Mouse (Mus musculus) hindbrain, embryonic 16.5 days (tissue): ENCODE data around the gene C1qtnf6. TPM values are rescaled to one million over a fixed set of nuclear protein-coding genes. Genes with fewer than 3 reads are reported as not detected.

Experiments used
- ATAC-seq: fragments of 200-750 bp; cut with Nextera tagmentation; 2 replicates; pipeline ENCODE4 v1.8.0; 2017; ENCODE audit warnings: moderate TSS enrichment, moderate library complexity
- H3K27ac ChIP-seq: fragments of 300-500 bp; sonication (generic); 2 replicates; pipeline ENCODE4 v1.5.1; 2014; ENCODE audit warnings: low read depth, mild to moderate bottlenecking, control low read depth, low read length, moderate library complexity
- H3K27me3 ChIP-seq: fragments of 300-500 bp; sonication (generic); replicated peaks from 2 replicates; pipeline ENCODE4 v1.6.1; 2014; ENCODE audit warnings: low read length; ENCODE audit not compliant: control insufficient read depth, insufficient read depth
- H3K36me3 ChIP-seq: fragments of 300-500 bp; sonication (generic); 2 replicates; pipeline ENCODE4 v1.6.1; 2014; ENCODE audit warnings: mild to moderate bottlenecking, low read length, moderate library complexity, mixed read lengths; ENCODE audit not compliant: control insufficient read depth, insufficient read depth
- H3K4me1 ChIP-seq: fragments of 300-500 bp; sonication (generic); 2 replicates; pipeline ENCODE4 v1.6.1; 2014; ENCODE audit warnings: low read depth, low read length; ENCODE audit not compliant: control insufficient read depth, insufficient read depth
- H3K4me2 ChIP-seq: fragments of 300-500 bp; sonication (generic); 2 replicates; pipeline ENCODE4 v1.6.1; 2014; ENCODE audit warnings: mild to moderate bottlenecking, low read length, control low read depth, moderate library complexity
- H3K4me3 ChIP-seq: fragments of 300-500 bp; sonication (generic); 2 replicates; pipeline ENCODE4 v1.5.1; 2014; ENCODE audit warnings: mild to moderate bottlenecking, low read length, control low read depth, moderate library complexity
- H3K9ac ChIP-seq: fragments of 300-500 bp; sonication (generic); 2 replicates; pipeline ENCODE4 v1.6.1; 2014; ENCODE audit warnings: low read depth, mild to moderate bottlenecking, control low read depth, low read length, moderate library complexity
- H3K9me3 ChIP-seq: fragments of 300-500 bp; sonication (generic); 2 replicates; pipeline ENCODE4 v1.6.1; 2014; ENCODE audit warnings: mild to moderate bottlenecking, low read length, moderate library complexity; ENCODE audit not compliant: control insufficient read depth
- WGBS: fragments of 180-500 bp; shearing (Covaris S2); extraction: QIAGEN DNeasy Blood & Tissue Kit; methylation state at CpG from one replicate; pipeline ENCODE4 v1.1.7; 2014; 5-methylcytosine and 5-hydroxymethylcytosine counted together
- polyA plus RNA-seq: library from polyadenylated mRNA; unstranded; fragments of >200 nt; fragmentation: Nextera tagmentation; extraction: Ambion mirVana; gene quantifications from 2 replicates; pipeline ENCODE4 v1.2.1, GENCODE M21; 2015

The C1qtnf6 gene
- polyA plus RNA-seq, 1 experiment from 2014 or later, result 9.9 TPM

DNA sequence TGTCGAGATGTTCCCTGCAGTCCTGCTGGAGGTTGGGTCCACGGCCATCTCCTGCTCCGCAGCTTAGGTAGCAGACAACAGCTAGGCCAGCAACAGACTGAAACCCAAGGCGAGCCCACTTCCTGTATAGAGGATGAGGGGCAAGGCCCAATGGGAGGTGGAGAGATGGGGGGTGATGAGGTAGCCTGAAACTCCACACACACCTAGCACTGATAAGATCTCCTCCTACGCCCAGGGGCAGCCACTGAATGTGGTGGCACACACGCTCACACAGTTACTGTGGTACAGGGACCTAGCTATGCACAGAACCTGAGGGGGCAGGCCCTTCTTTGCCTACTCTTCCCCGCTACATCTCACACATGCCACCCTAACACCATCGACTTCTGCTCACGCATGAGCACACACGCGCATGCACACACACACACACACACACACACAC lies 36.2 kb downstream of the C1qtnf6 start, which contains the start of gene Il2rb:
TSS of gene Il2rb (minus strand) at position 304 of the 439 bp plus-strand sequence.
- Histone ChIP-seq H3K9ac (no peak within 1 kb of the TSS), H3K9me3 (no peaks in the 10 kb centered on the region), H3K4me1 (no peaks in the 10 kb centered on the region), H3K27me3 (no peaks in the 10 kb centered on the region), H3K36me3 (no peaks in the 10 kb centered on the region), H3K4me3 (no peak within 1 kb of the TSS), H3K4me2 (no peak within 1 kb of the TSS), H3K27ac (no peak within 1 kb of the TSS)
- 86% methylated on average over 8 of the region's 11 CpGs for WGBS
- ATAC-seq, result no peak

DNA sequence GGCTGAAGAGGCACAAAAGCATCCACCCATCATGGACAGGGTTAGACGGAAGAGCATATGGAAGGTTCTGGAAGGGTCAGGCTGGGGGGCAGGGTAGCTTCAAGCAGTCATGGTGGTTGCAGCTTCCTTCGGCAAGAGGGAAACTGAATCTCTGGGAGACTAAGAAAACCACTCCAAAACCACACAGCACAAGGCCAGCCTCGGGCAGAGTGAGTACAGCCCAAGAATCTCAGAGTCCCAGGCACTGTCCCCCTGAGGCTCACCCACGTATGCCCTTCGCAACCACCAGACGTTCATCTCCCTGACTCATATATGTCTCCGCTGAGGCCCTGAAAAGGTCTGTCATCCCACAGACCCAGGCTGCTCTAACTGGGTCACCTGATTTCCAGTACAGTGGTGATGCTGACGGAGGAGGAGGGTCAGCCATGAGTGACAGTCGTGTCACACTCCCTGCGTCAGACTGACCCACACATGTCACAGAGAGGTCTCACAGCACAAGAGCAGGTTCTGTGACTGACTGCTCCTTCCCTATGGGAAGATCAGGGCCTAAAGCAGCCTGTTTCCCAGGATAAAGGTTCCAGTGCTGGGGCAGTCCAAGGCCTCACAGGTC lies 37.7 kb downstream of the C1qtnf6 start:
- Histone ChIP-seq H3K4me2 (no peak overlapping the region), H3K27ac (no peak overlapping the region), H3K9ac (no peak overlapping the region), H3K4me3 (no peak overlapping the region), H3K27me3 (no peaks in the 10 kb centered on the region), H3K4me1 (no peaks in the 10 kb centered on the region), H3K9me3 (no peaks in the 10 kb centered on the region), H3K36me3 (no peaks in the 10 kb centered on the region)
- no peak for ATAC-seq
- WGBS, result 71% methylated on average over 10 of the region's 10 CpGs

DNA sequence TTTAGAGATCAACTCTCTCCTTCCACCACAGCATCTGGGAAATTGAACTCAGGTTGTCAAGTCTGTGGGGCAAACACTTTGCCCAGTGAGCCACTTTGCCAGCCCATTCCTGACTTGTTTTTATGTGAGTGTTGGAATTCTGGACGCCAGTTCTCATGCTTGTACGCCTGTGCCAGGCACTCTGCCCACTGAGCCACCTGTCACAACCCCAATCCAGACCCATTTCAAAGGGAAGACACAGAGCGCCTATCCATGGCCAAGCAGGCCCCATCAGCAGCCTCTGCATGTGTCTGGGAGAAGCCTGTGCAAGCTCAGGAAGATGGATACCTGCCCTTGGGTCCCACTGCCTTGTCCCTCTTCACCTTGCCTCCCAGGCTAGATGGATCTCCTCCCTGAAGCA lies 39.9 kb downstream of the C1qtnf6 start:
- Histone ChIP-seq H3K9ac (no peak overlapping the region), H3K36me3 (no peaks in the 10 kb centered on the region), H3K9me3 (no peaks in the 10 kb centered on the region), H3K4me2 (no peak overlapping the region), H3K4me1 (no peaks in the 10 kb centered on the region), H3K27ac (no peak overlapping the region), H3K4me3 (no peak overlapping the region), H3K27me3 (no peaks in the 10 kb centered on the region)
- WGBS, result 84% methylated on average over 3 of the region's 3 CpGs
- no peak for ATAC-seq

DNA sequence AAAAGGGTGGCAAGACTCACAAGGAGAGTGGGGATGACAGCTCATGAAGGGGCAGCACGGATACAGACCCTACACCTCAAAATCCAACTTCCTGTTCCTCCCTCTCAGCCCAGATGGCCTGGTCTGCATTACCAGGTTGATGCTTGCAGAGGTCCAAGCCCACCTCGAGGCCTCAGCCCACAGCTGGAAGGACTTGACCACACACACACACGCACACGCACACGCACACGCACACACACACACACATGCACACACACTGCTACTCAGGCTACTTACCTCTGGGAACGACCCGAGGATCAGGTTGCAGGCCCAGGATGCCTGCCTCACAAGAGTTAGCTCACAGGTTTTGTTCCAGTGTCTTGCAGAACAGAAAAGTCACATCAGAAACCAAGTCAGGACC lies 41.3 kb downstream of the C1qtnf6 start:
- Histone ChIP-seq H3K4me2 (no peak overlapping the region), H3K27ac (no peak overlapping the region), H3K4me3 (no peak overlapping the region), H3K4me1 (no peaks in the 10 kb centered on the region), H3K27me3 (no peaks in the 10 kb centered on the region), H3K36me3 (no peaks in the 10 kb centered on the region), H3K9me3 (no peaks in the 10 kb centered on the region), H3K9ac (no peak overlapping the region)
- ATAC-seq, result no peak
- 84% methylated on average over 8 of the region's 8 CpGs for WGBS

DNA sequence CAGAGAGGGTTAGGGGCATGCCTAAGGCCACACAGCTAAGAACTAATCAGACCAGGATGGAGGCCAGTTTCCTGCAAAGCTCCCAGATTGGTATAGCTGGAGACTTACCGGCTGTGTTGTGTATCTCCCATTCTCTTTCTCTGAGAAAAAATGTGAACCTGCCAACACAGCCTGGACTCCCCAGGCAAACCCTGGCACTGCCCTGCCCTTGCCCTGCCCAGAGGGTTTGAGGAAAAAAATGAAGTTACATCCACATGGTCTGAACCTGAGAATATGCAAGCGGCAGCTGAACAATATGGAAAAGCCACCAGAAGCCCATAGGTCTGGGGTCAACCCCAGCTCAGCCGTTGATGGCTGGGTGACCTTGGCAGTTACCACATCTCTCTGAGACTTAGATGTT lies 42.0 kb downstream of the C1qtnf6 start:
- no peaks in the 10 kb centered on the region for H3K27me3 ChIP-seq
- no peaks in the 10 kb centered on the region for H3K9me3 ChIP-seq
- H3K27ac ChIP-seq, result no peak overlapping the region
- no peak overlapping the region for H3K4me3 ChIP-seq
- H3K4me2 ChIP-seq, result no peak overlapping the region
- no peak overlapping the region for H3K9ac ChIP-seq
- no peaks in the 10 kb centered on the region for H3K4me1 ChIP-seq
- no peaks in the 10 kb centered on the region for H3K36me3 ChIP-seq
- 79% methylated on average over 3 of the region's 3 CpGs for WGBS
- no peak for ATAC-seq

DNA sequence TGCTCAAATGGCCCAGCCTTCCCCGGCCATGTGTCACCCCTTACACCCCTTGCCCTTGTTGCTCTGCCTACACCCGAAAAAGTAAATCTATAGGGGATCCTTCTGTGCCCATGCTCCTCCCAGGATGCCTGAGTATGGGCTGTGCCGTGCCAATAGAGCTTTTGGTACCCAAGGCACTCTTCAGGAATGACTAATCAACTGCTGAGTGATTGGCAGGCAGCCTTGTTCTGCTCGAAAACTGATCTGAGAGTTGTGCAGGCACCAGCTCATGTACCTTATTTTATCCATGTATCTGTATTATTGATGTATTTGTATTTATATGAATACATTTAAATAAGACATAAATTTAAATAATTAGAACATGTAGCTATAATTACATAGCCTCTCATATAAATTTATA lies 44.1 kb downstream of the C1qtnf6 start:
- ATAC-seq, result no peak
- Histone ChIP-seq H3K4me2 (no peak overlapping the region), H3K4me1 (no peaks in the 10 kb centered on the region), H3K27me3 (no peaks in the 10 kb centered on the region), H3K27ac (no peak overlapping the region), H3K9me3 (no peaks in the 10 kb centered on the region), H3K36me3 (no peaks in the 10 kb centered on the region), H3K9ac (no peak overlapping the region), H3K4me3 (no peak overlapping the region)
- WGBS, result 62% methylated on average over 4 of the region's 4 CpGs

DNA sequence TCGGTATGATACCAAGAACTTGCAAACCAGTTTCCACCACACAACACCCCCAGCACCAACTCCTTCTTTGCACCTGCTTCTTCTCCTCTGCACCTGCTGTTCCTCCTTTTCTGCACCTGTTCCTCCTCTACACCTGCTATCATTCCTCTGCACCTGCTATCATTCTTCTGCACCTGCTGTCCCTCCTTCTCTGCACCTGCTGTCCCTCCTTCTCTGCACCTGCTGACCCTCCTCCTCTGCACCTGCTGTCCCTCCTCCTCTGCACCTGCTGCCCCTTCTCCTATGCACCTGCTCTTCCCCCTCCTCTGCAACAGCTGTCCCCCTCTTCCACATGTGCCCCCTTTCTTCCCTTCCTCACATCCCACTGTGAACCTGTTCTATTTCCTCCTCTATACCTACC lies 44.7 kb downstream of the C1qtnf6 start:
- no peak for ATAC-seq
- Histone ChIP-seq H3K4me3 (no peak overlapping the region), H3K9ac (no peak overlapping the region), H3K27me3 (no peaks in the 10 kb centered on the region), H3K4me1 (no peaks in the 10 kb centered on the region), H3K4me2 (no peak overlapping the region), H3K36me3 (no peaks in the 10 kb centered on the region), H3K27ac (no peak overlapping the region), H3K9me3 (no peaks in the 10 kb centered on the region)
- WGBS, result 93% methylated on average over 1 of the region's 1 CpGs

DNA sequence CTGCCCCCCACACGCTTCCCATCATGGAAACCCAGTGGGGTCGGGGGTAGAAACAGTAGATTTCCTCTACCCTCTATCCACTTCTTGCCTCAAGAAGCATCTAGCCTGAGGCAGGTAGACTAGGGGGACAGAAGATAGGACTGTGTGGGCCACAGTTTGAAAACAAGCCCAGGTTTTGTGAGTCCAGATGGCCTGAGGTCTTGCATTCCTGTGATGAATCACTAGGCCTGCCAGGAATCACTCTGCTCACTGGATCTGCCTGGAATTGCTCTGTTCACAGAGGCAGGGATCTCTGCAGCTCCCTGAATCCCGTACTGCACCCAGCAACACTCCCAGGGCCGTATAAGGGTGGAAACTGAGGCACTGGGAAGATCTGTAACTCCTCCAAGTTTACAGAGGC lies 47.9 kb downstream of the C1qtnf6 start:
- no peaks in the 10 kb centered on the region for H3K36me3 ChIP-seq
- no peaks in the 10 kb centered on the region for H3K27me3 ChIP-seq
- H3K27ac ChIP-seq, result no peak overlapping the region
- H3K9me3 ChIP-seq, result no peaks in the 10 kb centered on the region
- no peaks in the 10 kb centered on the region for H3K4me1 ChIP-seq
- H3K4me3 ChIP-seq, result no peak overlapping the region
- no peak overlapping the region for H3K9ac ChIP-seq
- no peak overlapping the region for H3K4me2 ChIP-seq
- no peak for ATAC-seq
- WGBS, result 79% methylated on average over 4 of the region's 4 CpGs

DNA sequence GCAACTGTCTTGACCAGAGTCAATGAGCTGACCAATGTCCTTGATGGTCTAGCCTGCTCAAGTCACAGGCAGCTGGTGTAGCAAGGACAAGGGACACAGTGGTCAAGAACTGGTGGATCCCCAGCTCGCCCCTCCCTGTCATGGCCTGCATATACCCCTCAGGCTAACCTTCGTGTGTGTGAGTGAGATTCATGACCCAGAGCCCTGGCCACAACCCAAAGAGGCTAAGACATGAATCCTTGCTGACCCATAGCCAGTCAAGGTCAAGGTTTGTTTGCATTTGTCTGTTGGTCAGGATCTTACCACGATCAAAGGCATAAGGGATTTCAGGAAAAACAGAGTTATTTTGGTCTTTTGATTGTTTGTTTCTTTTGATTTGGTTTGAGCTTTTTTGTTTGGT lies 48.7 kb downstream of the C1qtnf6 start:
- Histone ChIP-seq H3K9ac (no peak overlapping the region), H3K4me2 (no peak overlapping the region), H3K4me3 (no peak overlapping the region), H3K9me3 (no peaks in the 10 kb centered on the region), H3K4me1 (no peaks in the 10 kb centered on the region), H3K27ac (no peak overlapping the region), H3K27me3 (no peaks in the 10 kb centered on the region), H3K36me3 (no peaks in the 10 kb centered on the region)
- no peak for ATAC-seq
- WGBS, result 81% methylated on average over 3 of the region's 3 CpGs
